Mouse (Mus musculus): ENCODE results near the gene Sept14. TPM values are rescaled to one million over a fixed set of nuclear protein-coding genes. Genes with fewer than 3 reads are reported as not detected.
"Not testable (repeated sequence)": the region's sequence is repeated elsewhere in the genome, so short reads cannot be mapped to it uniquely, and the experiment has no call there.

Sept14 gene
- polyA plus RNA-seq, 1 experiment: not detected

- WGBS: 82% methylated on average over 9 of the region's 9 CpGs
- no peaks in the 10 kb centered on the region for H3K27me3 ChIP-seq (ENCODE audit: control insufficient read depth, insufficient read depth, low read length)
- no peaks in the 10 kb centered on the region for H3K4me1 ChIP-seq (ENCODE audit: control insufficient read depth, insufficient read depth, insufficient read length)
- DNase-seq (ENCODE audit: low read depth in 1 of 2, low spot score in 2 of 2): no peak
- no peak overlapping the region for H3K4me3 ChIP-seq (ENCODE audit: extremely low read depth, insufficient read depth, insufficient read length)
- TF ChIP-seq CTCF (IDR thresholded peaks at IDR 0.05; ENCODE audit: extremely low read depth, insufficient read depth, insufficient read length, insufficient replicate concordance) (no peak), POLR2A (IDR thresholded peaks at IDR 0.05; ENCODE audit: low read depth, low read length) (no peak)
- no peak overlapping the region for H3K27ac ChIP-seq (ENCODE audit: insufficient read depth, low read length)
- peaks cover 12% of the 10 kb centered on the region for H3K36me3 ChIP-seq (ENCODE audit: control insufficient read depth, insufficient read depth, low read length)
These were observed 8.7 kb upstream of the Sept14 start for GRCm38 (mm10) chr5:129717016-129717415.

- Histone ChIP-seq H3K4me1 (ENCODE audit: control insufficient read depth, insufficient read depth, insufficient read length) (no peaks in the 10 kb centered on the region), H3K36me3 (ENCODE audit: control insufficient read depth, insufficient read depth, low read length) (peaks cover 12% of the 10 kb centered on the region), H3K27ac (ENCODE audit: insufficient read depth, low read length) (peak within 1 kb of the TSS; percentile 22), H3K27me3 (ENCODE audit: control insufficient read depth, insufficient read depth, low read length) (no peaks in the 10 kb centered on the region), H3K4me3 (ENCODE audit: extremely low read depth, insufficient read depth, insufficient read length) (peak within 1 kb of the TSS; percentile 74)
- WGBS: under 1% methylated on average over 33 of the region's 33 CpGs
- TF ChIP-seq CTCF (IDR thresholded peaks at IDR 0.05; ENCODE audit: extremely low read depth, insufficient read depth, insufficient read length, insufficient replicate concordance) (no peak), POLR2A (IDR thresholded peaks at IDR 0.05; ENCODE audit: low read depth, low read length) (peak; percentile 82)
- peak; percentile 79 to 91 for DNase-seq (ENCODE audit: low read depth in 1 of 2, low spot score in 2 of 2)
These were observed 7.1 kb upstream of the Sept14 start, which contains the start of gene Mrps17 for GRCm38 (mm10) chr5:129715326-129715861. TSS of gene Mrps17 (plus strand) at chr5:129715497.

- no peaks in the 10 kb centered on the region for H3K27me3 ChIP-seq (ENCODE audit: control insufficient read depth, insufficient read depth, low read length)
- no peak for DNase-seq (ENCODE audit: low read depth in 1 of 2, low spot score in 2 of 2)
- no peak overlapping the region for H3K4me3 ChIP-seq (ENCODE audit: extremely low read depth, insufficient read depth, insufficient read length)
- no peaks in the 10 kb centered on the region for H3K4me1 ChIP-seq (ENCODE audit: control insufficient read depth, insufficient read depth, insufficient read length)
- TF ChIP-seq CTCF (IDR thresholded peaks at IDR 0.05; ENCODE audit: extremely low read depth, insufficient read depth, insufficient read length, insufficient replicate concordance) (no peak), POLR2A (IDR thresholded peaks at IDR 0.05; ENCODE audit: low read depth, low read length) (no peak)
- no peaks in the 10 kb centered on the region for H3K36me3 ChIP-seq (ENCODE audit: control insufficient read depth, insufficient read depth, low read length)
- H3K27ac ChIP-seq (ENCODE audit: insufficient read depth, low read length): no peak overlapping the region
These were observed 4.9 kb downstream of the Sept14 start for GRCm38 (mm10) chr5:129703368-129703767.

GRCm38 (mm10) chr5:129701706-129702105 is 6.6 kb downstream of the Sept14 start:
- Histone ChIP-seq H3K36me3 (ENCODE audit: control insufficient read depth, insufficient read depth, low read length) (no peaks in the 10 kb centered on the region), H3K27me3 (ENCODE audit: control insufficient read depth, insufficient read depth, low read length) (no peaks in the 10 kb centered on the region), H3K4me3 (ENCODE audit: extremely low read depth, insufficient read depth, insufficient read length) (no peak overlapping the region), H3K27ac (ENCODE audit: insufficient read depth, low read length) (no peak overlapping the region), H3K4me1 (ENCODE audit: control insufficient read depth, insufficient read depth, insufficient read length) (no peaks in the 10 kb centered on the region)
- TF ChIP-seq POLR2A (IDR thresholded peaks at IDR 0.05; ENCODE audit: low read depth, low read length) (no peak), CTCF (IDR thresholded peaks at IDR 0.05; ENCODE audit: extremely low read depth, insufficient read depth, insufficient read length, insufficient replicate concordance) (no peak)
- 83% methylated on average over 1 of the region's 1 CpGs for WGBS
- DNase-seq (ENCODE audit: low read depth in 1 of 2, low spot score in 2 of 2): no peak

GRCm38 (mm10) chr5:129700506-129700905 is 7.8 kb downstream of the Sept14 start:
- DNase-seq (ENCODE audit: low read depth in 1 of 2, low spot score in 2 of 2): no peak
- TF ChIP-seq POLR2A (IDR thresholded peaks at IDR 0.05; ENCODE audit: low read depth, low read length) (no peak), CTCF (IDR thresholded peaks at IDR 0.05; ENCODE audit: extremely low read depth, insufficient read depth, insufficient read length, insufficient replicate concordance) (no peak)
- 43% methylated on average over 2 of the region's 2 CpGs for WGBS
- H3K4me1 ChIP-seq (ENCODE audit: control insufficient read depth, insufficient read depth, insufficient read length): no peaks in the 10 kb centered on the region
- H3K27me3 ChIP-seq (ENCODE audit: control insufficient read depth, insufficient read depth, low read length): no peaks in the 10 kb centered on the region
- H3K36me3 ChIP-seq (ENCODE audit: control insufficient read depth, insufficient read depth, low read length): no peaks in the 10 kb centered on the region
- no peak overlapping the region for H3K27ac ChIP-seq (ENCODE audit: insufficient read depth, low read length)
- H3K4me3 ChIP-seq (ENCODE audit: extremely low read depth, insufficient read depth, insufficient read length): no peak overlapping the region

GRCm38 (mm10) chr5:129690528-129690927 is 17.8 kb downstream of the Sept14 start:
- Histone ChIP-seq H3K36me3 (ENCODE audit: control insufficient read depth, insufficient read depth, low read length) (no peaks in the 10 kb centered on the region), H3K27me3 (ENCODE audit: control insufficient read depth, insufficient read depth, low read length) (no peaks in the 10 kb centered on the region), H3K4me1 (ENCODE audit: control insufficient read depth, insufficient read depth, insufficient read length) (no peaks in the 10 kb centered on the region), H3K4me3 (ENCODE audit: extremely low read depth, insufficient read depth, insufficient read length) (no peak overlapping the region), H3K27ac (ENCODE audit: insufficient read depth, low read length) (no peak overlapping the region)
- WGBS: 85% methylated on average over 3 of the region's 3 CpGs
- no peak for TF ChIP-seq POLR2A (IDR thresholded peaks at IDR 0.05; ENCODE audit: low read depth, low read length)
- no peak for TF ChIP-seq CTCF (IDR thresholded peaks at IDR 0.05; ENCODE audit: extremely low read depth, insufficient read depth, insufficient read length, insufficient replicate concordance)
- no peak for DNase-seq (ENCODE audit: low read depth in 1 of 2, low spot score in 2 of 2)

GRCm38 (mm10) chr5:129687621-129688020 is 20.7 kb downstream of the Sept14 start:
- 80% methylated on average over 7 of the region's 7 CpGs for WGBS
- Histone ChIP-seq H3K4me1 (ENCODE audit: control insufficient read depth, insufficient read depth, insufficient read length) (no peaks in the 10 kb centered on the region), H3K27me3 (ENCODE audit: control insufficient read depth, insufficient read depth, low read length) (no peaks in the 10 kb centered on the region), H3K36me3 (ENCODE audit: control insufficient read depth, insufficient read depth, low read length) (no peaks in the 10 kb centered on the region), H3K4me3 (ENCODE audit: extremely low read depth, insufficient read depth, insufficient read length) (no peak overlapping the region), H3K27ac (ENCODE audit: insufficient read depth, low read length) (no peak overlapping the region)
- no peak for TF ChIP-seq POLR2A (IDR thresholded peaks at IDR 0.05; ENCODE audit: low read depth, low read length)
- TF ChIP-seq CTCF (IDR thresholded peaks at IDR 0.05; ENCODE audit: extremely low read depth, insufficient read depth, insufficient read length, insufficient replicate concordance): no peak
- DNase-seq (ENCODE audit: low read depth in 1 of 2, low spot score in 2 of 2): no peak

- H3K4me3 ChIP-seq (ENCODE audit: extremely low read depth, insufficient read depth, insufficient read length); DNase-seq (ENCODE audit: low read depth in 1 of 2, low spot score in 2 of 2); H3K27me3 ChIP-seq (ENCODE audit: control insufficient read depth, insufficient read depth, low read length); H3K27ac ChIP-seq (ENCODE audit: insufficient read depth, low read length); H3K4me1 ChIP-seq (ENCODE audit: control insufficient read depth, insufficient read depth, insufficient read length); H3K36me3 ChIP-seq (ENCODE audit: control insufficient read depth, insufficient read depth, low read length): not testable (repeated sequence)
- 89% methylated on average over 5 of the region's 5 CpGs for WGBS
These were observed 23.2 kb downstream of the Sept14 start for GRCm38 (mm10) chr5:129685141-129685540.
